Mouse (Mus musculus) thymus, postnatal 25 days (tissue): ENCODE results near the gene Gabarapl1.

Experiments
- DNase-seq: peaks from one replicate; pipeline ENCODE4 v3.0.0; 2022

Gabarapl1 gene

DNA sequence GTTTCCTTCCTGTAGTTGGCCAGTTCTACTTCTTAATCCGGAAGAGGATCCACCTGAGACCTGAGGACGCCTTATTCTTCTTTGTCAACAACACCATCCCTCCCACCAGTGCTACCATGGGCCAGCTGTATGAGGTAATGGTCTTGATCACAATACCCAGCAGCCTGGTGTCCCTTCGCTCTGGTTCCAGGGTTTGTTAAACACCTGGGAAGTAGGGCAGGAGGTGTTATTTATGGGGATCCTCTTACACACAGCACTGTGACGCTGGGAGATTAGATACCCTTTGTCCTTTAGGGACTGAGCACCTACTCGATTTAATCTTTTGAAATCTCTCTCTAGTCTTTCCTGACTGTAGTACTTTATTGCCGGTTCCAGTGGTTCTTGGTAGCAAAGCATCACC, 5.6 kb downstream of the Gabarapl1 start:
- DNase-seq, result no peak

DNA sequence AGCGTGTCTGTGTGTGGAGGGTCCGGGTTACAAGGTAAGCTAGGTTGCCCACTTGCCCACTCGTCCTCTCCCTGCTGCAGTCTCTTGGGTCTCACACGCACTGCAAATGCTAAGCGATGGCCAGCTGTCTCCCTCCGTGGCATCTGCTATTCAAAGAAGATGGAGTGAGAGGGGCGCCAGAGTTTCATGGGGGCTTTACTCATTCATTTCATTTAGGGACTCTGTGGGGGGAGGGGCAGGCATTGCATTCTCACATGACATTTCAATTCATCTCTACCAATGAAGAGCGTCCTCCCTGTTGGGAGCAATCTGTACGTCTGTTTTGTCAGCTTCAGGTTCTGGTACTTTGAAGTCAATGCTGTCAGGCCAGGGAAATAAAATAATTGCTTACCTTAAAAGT, 9.0 kb downstream of the Gabarapl1 start:
- no peak for DNase-seq

DNA sequence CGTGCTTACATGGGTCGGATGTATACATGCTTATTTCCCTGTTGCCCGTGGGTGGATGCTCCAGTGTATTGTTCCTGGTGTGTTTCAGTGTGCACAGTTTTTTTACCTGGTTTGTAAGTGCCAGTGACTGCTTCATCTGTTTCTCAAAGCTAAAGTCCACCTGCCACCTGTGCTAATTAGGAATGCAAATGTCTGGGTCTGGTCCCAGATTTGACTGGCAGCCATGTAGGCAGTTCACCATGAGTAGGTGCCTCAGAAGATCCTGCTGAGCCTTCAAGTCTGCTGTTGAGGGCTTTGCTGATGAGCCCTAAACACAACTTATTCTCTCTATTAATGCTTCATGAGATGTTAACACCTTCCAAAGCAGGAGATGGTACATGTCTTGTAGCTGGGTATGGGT, 9.6 kb downstream of the Gabarapl1 start:
- no peak for DNase-seq

DNA sequence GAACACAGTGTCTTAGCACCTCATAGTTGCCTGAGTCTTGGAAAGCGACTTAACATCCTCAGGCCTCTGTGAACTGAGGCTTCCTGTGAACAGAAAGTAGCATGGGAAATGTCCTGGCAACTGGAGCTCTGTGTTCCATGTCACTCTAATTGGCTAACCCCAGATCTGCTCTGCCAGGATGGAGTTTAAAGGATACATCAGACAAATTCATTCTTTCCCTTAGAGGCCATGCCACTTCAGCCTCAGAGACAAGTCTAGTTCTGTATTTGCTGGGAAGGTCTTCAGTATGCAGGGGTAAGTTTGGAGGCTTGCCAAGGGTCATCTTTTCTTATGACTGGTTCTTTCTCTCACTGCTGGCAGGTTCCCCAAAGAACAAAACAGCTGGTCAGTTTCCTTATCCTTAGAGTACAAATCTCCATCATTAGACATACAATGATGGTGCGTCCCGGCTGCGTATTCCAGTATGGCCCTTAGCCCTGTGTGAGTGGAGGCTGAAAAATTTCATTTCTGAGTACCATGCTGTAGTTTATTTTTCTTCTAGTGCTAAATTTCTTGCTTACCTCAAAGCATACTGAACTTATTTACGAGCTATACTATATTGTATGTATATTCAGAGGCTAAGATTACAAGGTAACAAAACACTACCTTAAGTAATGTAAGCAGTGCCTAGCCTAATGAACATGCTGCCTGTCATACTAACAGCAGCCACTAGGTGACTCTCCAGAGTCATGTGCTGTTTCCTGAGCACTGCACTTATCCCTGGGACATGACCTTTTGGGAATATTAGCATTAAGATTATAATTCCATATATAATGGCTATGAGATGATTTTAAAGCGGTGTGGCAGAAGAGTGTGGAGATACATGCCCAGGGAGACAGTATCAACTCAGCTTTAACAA, 11.0 kb downstream of the Gabarapl1 start:
- peak; percentile 44 for DNase-seq

DNA sequence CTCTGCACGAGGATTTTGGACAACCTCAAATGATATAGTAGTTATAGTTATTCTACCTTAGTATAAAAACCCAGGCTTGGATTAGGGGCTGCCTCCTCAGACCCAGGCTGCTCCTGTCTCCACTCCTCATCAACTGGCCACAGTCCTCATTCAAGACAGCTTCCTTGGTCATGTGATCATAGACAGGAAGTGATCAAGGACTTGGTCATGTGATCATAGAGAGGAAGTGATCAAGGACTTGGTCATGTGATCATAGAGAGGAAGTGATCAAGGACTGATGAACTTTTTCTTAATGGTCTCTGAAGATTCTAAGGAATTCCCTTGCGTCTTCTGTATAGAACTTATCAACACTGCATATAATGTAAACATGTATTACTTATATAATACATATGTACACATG, 14.3 kb downstream of the Gabarapl1 start:
- no peak for DNase-seq

DNA sequence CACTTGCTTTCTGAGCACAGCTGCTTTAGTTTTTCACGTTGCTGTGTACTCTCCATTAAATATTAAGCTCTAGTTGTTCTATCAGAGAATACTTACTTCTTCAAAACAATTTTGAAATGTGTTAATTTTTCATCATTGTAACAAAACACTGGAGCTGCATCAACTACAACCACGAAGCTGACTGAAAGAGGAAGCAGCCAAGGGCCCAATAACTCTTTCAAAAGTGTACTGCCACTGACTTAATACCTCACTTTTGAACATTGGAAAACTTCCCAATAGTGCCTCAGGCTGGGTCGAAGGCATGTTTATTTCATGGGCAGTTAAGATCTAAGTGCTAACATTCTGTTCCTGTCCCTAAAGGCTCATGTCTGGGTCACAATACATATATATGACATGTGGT, 15.0 kb downstream of the Gabarapl1 start:
- DNase-seq, result no peak

DNA sequence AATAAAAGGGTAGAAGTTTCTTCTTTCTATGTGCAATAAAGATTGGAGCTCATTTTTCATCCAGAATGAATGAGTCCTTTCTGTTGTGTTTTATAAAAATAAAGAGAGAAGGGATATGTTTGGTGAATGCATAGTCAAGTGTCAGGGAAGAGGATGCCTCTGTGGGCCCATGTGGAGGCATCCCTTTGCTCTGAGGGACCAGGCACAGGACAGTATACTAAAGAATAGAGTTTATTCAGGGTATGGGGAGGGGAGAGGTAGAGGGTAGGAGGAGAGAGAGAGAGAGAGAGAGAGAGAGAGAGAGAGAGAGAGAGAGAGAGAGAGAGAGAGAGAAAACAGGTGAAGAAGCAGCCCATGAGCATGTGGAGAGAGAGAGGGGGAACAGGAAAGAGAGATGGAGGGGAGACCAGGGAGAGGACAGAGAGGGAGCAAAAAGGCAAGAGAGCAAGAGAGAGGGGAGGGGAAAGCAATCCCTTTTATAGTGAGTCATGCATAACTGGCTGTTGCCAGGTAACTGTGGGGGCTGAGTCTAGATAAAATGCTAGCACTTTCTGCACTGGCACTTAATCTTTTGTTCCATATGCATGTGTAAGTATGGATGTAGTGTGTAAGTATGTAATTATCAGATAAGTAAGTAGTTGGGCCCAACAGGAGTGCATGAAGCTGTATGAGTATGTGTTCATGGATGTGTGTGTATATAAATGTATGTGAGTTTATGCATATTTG, 24.5 kb downstream of the Gabarapl1 start:
- no peak for DNase-seq

DNA sequence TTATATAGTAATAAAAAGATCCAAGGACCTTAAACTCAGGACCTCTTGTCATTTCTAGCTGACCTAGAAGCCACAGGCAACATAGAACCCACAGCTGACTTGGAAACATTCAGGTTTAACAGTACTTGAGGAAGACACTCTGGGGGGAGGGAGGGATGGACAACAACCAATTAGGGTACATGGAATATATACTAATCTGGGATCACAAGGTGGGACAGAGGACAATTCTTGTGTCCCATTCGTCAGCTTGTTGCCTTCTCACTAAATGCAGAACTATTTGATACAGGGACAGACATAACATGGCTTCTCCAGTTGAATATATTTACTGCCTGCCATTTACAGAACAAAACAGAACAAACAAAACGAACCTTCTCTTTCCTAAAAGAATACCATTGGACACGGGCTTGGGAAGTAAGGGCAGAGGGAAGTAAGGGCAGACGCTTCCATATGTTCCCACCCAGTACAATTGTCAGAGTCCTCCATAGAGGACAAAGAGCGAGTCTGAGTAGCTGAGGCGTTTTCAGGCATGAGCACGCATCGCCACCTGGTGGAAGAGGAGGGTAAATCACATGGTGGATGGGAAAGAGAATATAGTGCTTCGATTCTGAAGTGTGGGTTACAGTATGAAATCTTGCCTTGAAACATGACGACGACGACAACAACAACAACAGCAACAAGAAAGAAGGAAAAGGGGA, 26.1 kb downstream of the Gabarapl1 start:
- DNase-seq, result peak; percentile 67

DNA sequence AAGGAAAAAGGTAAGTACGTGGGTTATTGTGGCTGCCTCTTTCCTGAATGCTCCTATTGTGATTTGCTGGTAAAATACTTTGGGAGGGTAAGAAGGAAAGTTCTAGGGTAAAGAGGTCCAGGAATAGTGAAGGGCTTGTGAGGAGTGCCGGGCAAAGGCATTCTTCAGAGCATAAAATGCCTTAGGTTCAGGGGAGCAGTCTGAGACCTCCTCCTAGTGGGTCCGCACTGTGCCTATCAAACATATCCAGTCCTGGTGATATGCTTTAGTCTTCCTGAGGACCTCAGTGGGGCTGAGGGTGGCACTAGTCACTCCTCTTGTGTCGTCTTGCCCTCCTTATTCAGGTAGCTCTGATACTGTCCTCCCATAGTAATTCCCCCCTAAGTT, 26.7 kb downstream of the Gabarapl1 start:
- no peak for DNase-seq

DNA sequence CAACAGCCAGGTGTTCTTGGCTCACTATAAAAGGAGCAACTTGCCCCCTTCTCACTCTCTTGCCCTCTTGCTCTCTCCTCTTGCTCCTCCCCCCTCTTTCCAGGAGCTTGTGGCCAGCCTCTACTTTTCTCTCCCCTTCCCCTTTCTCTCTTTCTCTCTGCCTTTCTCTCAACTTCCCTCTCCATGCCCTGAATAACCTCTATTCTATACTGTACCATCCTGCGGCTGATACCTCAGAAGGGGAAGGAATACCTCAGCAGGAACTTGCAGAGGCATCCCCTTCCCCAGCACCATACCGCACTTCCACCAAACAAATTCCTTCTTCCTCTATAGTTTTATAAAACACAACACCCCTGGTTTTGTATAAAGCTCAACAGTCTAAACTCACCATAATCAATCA, 32.3 kb downstream of the Gabarapl1 start:
- no peak for DNase-seq

DNA sequence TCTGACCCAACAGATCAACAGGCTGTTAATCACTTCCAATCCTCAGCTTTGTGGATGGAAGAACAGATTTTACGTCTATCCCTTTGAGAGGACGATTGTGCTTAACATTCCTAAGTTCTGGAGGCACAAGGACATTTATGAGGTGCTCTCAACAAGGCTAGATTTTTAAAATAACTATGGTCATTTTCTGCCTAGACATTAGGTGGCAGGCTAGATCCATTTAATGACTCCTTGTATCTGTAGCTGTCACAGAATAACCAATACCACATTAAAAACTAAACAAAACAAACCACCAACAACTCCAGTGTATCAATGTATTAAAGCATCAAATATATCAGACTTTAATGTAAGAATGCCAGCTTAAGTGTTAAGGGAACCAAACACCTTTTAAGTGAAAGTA, 42.4 kb downstream of the Gabarapl1 start:
- no peak for DNase-seq

DNA sequence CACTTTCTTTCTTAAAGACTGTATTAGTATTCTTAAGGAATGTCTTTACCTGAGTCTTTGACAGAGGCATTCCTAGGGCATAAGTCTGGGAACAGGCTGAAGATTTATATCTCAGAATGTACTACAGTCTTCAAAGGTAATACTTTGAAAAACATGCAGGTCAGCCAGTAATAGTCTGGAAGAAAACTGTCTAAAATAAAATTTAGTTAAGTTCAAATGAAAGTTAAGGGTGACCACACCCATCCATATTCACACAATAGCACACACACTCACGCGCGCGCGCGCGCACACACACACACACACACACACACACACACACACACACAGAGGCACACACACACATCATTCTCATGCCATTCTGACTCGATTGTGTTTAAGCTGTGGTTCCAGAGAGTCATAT, 44.6 kb downstream of the Gabarapl1 start, which contains the start of gene Klre1:
TSS of gene Klre1 (plus strand) at position 301 of the 400 bp plus-strand sequence.
- DNase-seq, result no peak

DNA sequence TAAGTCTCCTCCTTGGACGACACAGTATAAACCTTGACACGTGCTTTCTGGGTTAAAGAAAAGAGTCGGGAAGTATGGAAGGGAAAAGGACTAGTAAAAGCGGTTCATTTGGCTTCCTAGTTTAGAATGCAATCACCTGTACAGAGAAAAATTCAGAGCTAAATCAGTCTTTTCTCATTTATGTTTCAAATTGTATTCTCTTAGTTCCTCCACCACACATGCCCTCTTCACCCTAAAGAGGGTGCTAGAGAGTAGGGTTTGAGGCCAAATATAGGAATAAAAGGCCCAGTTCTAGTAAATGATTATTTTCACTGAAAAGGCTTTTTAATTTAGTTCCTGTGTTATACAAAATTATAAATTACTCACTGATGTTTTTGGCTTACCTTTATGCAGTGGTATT, 48.3 kb downstream of the Gabarapl1 start:
- DNase-seq, result no peak

DNA sequence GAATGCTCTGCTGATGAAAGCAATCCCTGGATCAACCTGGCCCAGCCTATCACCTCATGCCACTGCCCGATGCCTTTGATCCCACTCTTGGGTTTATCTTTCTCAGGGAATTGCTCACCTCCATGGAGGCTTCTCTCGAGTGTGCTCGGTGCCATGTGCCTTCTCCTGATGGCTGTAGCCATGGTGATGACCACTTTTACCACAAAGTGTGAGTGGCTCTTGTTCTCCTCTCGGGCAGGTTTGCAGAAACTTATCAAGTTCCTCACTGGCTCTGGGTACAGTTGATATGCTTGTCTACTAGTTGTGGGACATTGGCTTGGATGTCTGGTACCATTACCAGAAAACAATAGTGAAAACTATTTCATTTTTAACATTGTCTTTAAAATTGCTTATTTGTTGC, 48.9 kb downstream of the Gabarapl1 start:
- no peak for DNase-seq

DNA sequence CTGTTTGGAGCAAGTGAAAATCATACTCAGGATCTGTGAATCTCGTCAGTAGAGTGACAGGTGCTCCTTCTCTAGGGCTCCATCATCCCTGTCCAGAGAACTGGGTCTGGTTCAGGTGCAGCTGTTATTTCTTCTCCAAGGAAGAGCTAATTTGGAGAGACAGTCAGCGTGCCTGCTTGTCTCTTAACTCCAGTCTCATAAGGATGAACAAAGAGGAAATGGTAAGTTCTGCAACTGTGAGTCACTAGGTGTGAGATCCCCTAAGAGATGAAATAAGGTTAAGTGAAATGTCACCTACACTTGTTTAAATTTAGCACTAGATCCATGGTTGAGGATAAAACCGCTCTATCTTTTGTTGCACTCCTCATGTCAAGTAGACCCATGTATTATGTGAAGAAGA, 50.1 kb downstream of the Gabarapl1 start:
- DNase-seq, result no peak

DNA sequence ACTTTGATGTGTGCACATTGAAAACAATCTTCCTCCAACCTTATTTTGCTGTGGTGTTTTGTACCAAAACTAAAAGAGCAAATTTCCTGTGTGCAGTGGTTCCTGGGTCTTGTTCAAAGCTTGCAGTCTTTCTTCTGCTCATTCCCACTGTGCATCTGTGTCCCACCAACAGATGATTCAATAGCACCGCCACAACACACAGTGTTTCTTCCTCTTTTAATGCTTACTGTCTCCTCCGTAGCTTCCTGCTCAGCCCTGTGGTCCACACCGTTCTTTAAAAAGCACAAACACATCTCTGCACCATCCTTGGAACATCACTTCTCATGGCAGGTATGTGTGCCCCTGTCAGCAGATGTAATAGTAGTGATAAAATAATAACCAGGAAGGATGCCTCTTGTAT, 58.5 kb downstream of the Gabarapl1 start, which contains the start of gene Klrd1:
TSS of gene Klrd1 (plus strand) at position 275 of the 400 bp plus-strand sequence.
- no peak for DNase-seq
